Mouse (Mus musculus) retina, postnatal 7 days (tissue): Measurements from ENCODE around the gene Tulp1.
A peak's percentile ranks its signal among the peaks of the same experiment; 100 is the strongest.
"Not testable (repeated sequence)": the region's sequence is repeated elsewhere in the genome, so short reads cannot be mapped to it uniquely, and the experiment has no call there.

Experiments
- DNase-seq: peaks from one replicate; pipeline ENCODE4 v3.0.0-alpha.2; 2012; ENCODE audit warnings: low read depth, low spot score

The Tulp1 gene

GRCm38 (mm10) chr17:28369056-28369455 lies 4.0 kb upstream of the Tulp1 start:
- no peak for DNase-seq

DNA sequence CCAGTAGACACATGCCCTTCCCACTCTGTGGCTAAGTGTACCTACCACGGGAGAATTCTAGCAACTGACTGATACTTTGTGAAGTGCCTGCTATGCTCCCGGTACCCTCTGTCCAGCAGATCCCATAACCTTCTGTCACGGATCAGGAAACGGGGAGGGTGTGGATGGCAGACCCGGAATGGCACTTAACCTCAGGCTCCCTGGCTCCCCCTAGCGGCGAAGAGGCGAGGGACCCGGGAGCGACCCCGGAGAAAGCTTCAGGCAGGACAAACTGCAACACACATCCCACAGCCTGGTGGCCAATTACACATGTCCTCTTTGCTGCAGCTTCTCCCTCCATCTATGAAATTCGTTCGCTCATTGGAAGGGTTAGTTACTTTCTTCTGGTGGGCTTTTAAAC lies 3.4 kb upstream of the Tulp1 start:
- peak; percentile 74 for DNase-seq

GRCm38 (mm10) chr17:28363507-28363906 lies 1.5 kb downstream of the Tulp1 start:
- DNase-seq, result no peak

- no peak for DNase-seq
Measured at GRCm38 (mm10) chr17:28362653-28363292, 2.2 kb downstream of the Tulp1 start.

- DNase-seq, result no peak
Measured at GRCm38 (mm10) chr17:28361921-28362652, 2.9 kb downstream of the Tulp1 start.

DNA sequence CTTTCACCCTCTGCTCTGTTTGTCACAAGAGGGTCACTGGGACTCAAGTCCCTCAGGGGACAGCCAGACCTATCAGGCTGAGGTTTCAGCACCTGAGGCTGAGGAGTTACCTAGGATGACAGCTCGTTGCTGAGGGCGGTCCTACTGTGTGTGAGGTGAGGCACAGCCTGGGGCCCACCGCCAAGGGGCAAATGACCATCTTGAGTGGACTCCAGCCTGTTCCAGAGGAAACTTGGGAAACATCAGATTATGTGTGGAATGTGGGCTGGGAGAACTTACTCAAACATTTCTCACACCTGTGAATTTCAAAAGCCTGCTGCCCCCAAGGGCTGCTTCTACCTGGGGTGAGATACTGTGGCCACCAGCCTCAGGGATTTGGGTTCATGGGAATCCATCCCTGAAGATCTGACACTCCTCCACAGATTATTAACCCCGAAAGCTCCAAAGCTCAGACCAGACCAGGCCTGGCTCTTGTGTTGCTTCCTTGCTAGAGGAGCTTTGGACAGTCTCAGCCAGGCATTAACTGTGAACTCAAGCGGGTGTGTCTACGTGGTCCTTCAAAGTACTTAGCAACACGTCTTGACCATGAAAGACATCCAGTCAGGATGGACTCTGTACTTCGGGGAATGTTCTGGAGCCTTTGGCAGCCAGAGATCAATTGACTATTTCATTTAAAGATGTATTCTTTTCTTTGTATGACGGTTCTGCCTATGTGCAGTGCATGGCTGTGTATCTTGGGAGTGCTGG lies 4.3 kb downstream of the Tulp1 start:
- no peak for DNase-seq

GRCm38 (mm10) chr17:28358576-28359261 lies 6.3 kb downstream of the Tulp1 start:
- DNase-seq, result not testable (repeated sequence)

DNA sequence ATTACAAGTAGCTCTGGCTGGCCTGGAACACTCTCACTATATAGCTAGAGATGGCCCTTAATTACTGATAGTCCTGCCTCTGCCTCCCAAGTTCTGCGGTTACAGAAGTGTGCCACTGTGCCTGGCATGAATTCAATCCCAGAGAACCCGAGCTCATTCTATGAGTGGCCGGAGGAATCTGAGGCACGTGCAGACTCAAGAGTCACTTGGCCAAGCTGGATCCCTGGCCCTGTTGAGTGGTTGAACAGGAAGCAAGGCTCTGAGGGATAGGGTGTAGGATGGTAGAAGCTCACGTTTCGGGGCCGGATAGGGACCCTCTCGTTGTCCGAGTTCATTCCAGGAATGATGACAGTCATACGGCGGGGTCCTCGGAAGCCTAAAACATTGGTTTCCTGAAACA lies 9.2 kb downstream of the Tulp1 start:
- no peak for DNase-seq

DNA sequence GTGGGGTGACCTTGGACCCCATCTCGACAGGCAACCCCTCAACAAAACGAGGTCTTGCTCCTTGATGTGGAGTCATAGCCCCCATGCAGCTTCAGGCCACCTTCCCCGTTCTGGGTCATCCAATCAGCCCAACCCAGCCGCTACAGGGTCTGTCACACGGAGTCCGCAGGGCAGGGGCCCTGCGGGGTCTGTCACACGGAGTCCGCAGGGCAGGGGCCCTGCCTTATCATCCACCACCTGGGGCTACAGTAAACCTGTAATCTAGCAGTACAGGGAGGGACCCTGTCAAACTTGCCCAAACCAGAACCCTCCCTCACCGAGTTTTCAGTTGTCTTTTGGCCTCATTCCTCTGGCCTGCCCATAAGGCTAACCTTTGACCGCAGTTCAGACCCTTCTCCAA lies 13.0 kb downstream of the Tulp1 start:
- no peak for DNase-seq

DNA sequence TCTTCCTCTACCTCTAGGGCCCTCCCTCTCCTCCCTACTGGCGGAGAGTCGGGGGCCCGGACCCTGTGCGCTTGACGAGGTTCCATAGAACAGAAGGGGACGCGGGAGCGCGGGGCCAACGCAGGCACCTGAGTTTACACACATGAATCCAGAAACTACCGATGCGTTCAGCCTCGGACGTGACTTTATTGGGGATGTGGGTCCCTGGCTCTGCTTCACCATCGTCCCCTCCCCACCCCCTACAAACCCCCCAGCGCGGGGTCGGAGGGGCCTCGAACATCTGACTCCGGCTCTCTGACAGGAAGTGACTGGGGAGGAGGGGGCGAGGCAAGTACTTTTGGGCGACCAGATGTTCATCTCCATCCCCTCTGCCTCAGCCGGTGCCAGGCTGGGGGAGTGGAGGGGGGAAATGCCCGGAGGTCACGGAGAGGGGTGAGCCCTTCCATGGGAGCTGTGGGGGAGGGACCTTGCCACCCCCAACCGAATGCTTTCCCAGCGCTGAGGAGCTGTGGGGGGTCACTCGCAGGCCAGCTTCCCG lies 13.6 kb downstream of the Tulp1 start:
- DNase-seq, result no peak

DNA sequence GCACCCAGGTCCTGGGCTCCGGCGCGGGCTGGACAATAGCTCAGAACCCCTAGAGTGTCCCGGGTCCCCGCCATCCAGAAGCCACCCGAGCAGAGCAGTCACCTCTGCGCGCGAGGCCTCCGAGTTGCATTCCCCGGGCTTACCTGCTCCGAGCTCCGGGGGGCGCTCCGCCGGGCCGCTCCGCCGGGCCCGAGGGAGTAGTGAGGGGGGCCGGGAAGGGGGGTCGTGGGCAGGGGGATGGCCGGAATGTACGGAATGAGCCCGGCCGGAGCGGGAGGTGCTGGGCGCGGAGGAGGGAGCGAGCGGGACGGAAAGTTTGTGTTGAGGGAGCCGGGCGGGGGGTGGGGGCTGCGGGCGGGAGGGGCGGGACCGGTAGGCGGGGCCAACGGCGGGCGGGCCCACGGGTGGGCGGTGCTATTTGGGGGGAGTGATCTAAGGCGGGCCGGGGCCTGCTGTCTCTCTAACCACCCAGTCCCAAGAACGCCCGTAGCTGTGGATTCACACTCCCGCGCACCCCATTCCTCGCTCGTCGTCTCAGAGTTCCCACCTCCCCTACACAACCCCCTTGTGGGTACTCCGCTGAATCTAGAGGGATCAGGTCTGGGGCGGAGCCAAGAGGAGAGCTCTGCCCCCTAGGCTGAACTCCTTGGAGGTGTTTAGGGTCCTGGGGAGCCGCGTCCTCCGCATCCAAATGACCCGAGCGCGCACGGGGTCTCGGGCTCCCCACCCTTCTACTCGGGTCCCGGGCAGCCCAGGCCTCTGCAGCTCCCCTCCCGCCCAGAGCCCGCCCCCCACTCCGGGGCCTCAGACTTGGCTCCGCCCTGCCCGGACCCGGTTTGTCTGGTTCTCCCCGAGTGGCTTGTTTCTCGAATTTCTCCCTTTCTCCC lies 14.3 kb downstream of the Tulp1 start, which contains the start of gene Tead3:
Gene Tead3, minus strand, starts transcription at position 352 of the 887 bp plus-strand sequence.
- DNase-seq, result peak; percentile 60

- DNase-seq, result no peak
Measured at GRCm38 (mm10) chr17:28349901-28350465, 15.0 kb downstream of the Tulp1 start.

- no peak for DNase-seq
Measured at GRCm38 (mm10) chr17:28349264-28349880, 15.7 kb downstream of the Tulp1 start.

DNA sequence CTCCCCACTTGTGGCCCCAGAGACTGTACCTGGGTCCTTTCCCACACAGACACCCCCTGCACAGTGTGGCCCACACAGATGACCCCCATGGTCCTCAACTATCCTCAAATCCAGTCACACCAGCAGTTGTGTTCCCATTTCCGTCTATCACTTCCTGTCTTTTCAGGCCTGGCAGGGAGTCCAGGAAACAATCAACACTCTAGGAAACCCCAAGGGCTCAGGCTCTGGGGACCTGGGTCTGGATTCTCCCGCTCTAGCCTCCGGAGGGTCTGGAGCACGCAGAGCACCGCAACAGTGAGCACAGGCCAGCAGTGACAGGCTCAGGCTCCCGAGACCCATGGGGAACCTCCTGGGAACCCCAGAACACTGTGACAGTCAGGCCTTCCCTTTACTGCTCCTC lies 16.8 kb downstream of the Tulp1 start:
- no peak for DNase-seq

GRCm38 (mm10) chr17:28347327-28347726 lies 17.7 kb downstream of the Tulp1 start:
- DNase-seq, result no peak

DNA sequence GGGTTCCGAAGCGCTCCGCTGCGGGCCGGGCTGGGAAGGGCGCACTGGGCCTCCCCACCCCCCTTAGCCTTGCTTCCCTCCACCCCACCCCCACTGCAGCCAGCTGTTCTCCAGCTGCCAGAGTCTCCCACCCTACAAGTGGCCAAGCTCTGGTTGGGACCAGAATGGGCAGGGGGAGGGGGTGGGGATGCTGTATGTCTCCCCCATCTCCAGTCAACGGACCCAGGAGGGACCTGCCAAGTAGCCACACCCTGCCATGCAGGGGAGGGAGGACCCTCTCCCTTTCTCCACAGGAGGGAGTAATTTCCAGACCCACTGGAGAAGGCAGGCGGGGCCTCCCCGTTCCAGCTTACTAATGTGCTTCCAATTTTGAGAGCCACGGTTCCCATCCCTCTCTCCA lies 19.1 kb downstream of the Tulp1 start:
- no peak for DNase-seq

- DNase-seq, result no peak
Measured at GRCm38 (mm10) chr17:28345271-28345721, 19.7 kb downstream of the Tulp1 start.

- DNase-seq, result no peak
Measured at GRCm38 (mm10) chr17:28344670-28345069, 20.4 kb downstream of the Tulp1 start.

GRCm38 (mm10) chr17:28344050-28344607 lies 20.9 kb downstream of the Tulp1 start:
- no peak for DNase-seq
